Mouse (Mus musculus) right cerebral cortex, postnatal 25 days (tissue): ENCODE data around the gene Sh3bp5l.

Experiments used
- DNase-seq: peaks from one replicate; pipeline ENCODE4 v3.0.0; 2022

Sh3bp5l gene

GRCm38 (mm10) chr11:58382471-58382870 is 51.9 kb downstream of the Sh3bp5l start:
- DNase-seq: no peak
